19 mouse cellular contexts compared by ENCODE assay signal in genomic region chr13:34101908-34102307, GRCm38 (mm10). TPM values are rescaled to one million over a fixed set of nuclear protein-coding genes. Genes with fewer than 3 reads are reported as not detected.
A peak's percentile ranks its signal among the peaks of the same experiment; 100 is the strongest.
DNase-seq lines count a peak whose midpoint lies in the region; ATAC-seq and TF ChIP-seq lines count a peak whose summit lies in the region.
"Had no signal": no experiment of that assay in that cellular context is flagged by ENCODE, and none has a peak within 500 bp of the region (broad histone marks: within the 10 kb centered on the region; RNA-seq: fewer than 3 reads in every experiment).

No protein-coding gene starts in this region.

- DNase-seq in lung, postnatal 0 days (ENCODE audit: low spot score) = no peak
- no peak for DNase-seq in lung, adult 2 months
- peak; percentile 25 for DNase-seq in c-Kit-positive CD71-positive TER-119-positive erythroid progenitor cells, embryonic 14.5 days (ENCODE audit: low spot score)
- DNase-seq in right cerebral cortex, postnatal 4 days = no peak
- DNase-seq: adrenal gland, adult 2 months; cerebellum, adult 2 months; forebrain, postnatal 0 days; layer of hippocampus, postnatal 36 days; thymus, postnatal 25 days had no signal

- no peak overlapping the region for H3K4me3 ChIP-seq in lung, postnatal 0 days (ENCODE audit: low read depth, low read length)
- H3K4me3 ChIP-seq in lung, adult 2 months (replicated peaks; ENCODE audit: extremely low read depth, low read depth, low read length) = no peak overlapping the region
- no peak overlapping the region for H3K4me3 ChIP-seq in liver, embryonic 12.5 days
- H3K4me3 ChIP-seq in forebrain, embryonic 12.5 days (replicated peaks) = no peak overlapping the region
- H3K4me3 ChIP-seq: embryonic facial prominence, embryonic 12.5 days; heart, embryonic 13.5 days; hindbrain, embryonic 13.5 days; intestine, embryonic 15.5 days had no signal

- no peak overlapping the region for H3K4me2 ChIP-seq in lung, postnatal 0 days (replicated peaks; ENCODE audit: low read depth, low read length)
- H3K4me2 ChIP-seq in liver, embryonic 12.5 days = peak overlapping the region; percentile 56
- no peak overlapping the region for H3K4me2 ChIP-seq in forebrain, embryonic 12.5 days
- H3K4me2 ChIP-seq: embryonic facial prominence, embryonic 12.5 days; heart, embryonic 13.5 days; hindbrain, embryonic 13.5 days; intestine, embryonic 15.5 days had no signal

- H3K27ac ChIP-seq in lung, postnatal 0 days (ENCODE audit: low read length) = no peak overlapping the region
- H3K27ac ChIP-seq in liver, embryonic 12.5 days = peak overlapping the region; percentile 82
- no peak overlapping the region for H3K27ac ChIP-seq in forebrain, embryonic 12.5 days
- H3K27ac ChIP-seq: embryonic facial prominence, embryonic 12.5 days; heart, embryonic 13.5 days; hindbrain, embryonic 13.5 days; intestine, embryonic 15.5 days had no signal

- no peaks in the 10 kb centered on the region for H3K36me3 ChIP-seq in lung, postnatal 0 days (ENCODE audit: insufficient read depth, low read length)
- H3K36me3 ChIP-seq in liver, embryonic 12.5 days = no peaks in the 10 kb centered on the region
- no peaks in the 10 kb centered on the region for H3K36me3 ChIP-seq in forebrain, embryonic 12.5 days (replicated peaks)
- H3K36me3 ChIP-seq: embryonic facial prominence, embryonic 12.5 days; heart, embryonic 13.5 days; hindbrain, embryonic 13.5 days; intestine, embryonic 15.5 days had no signal

- TF ChIP-seq EP300 in lung, postnatal 0 days (IDR thresholded peaks at IDR 0.05) = peak; percentile 87

- H3K4me1 ChIP-seq in lung, postnatal 0 days (ENCODE audit: insufficient read depth, low read depth, low read length) = no peaks in the 10 kb centered on the region
- peaks cover 11% of the 10 kb centered on the region for H3K4me1 ChIP-seq in lung, adult 2 months (ENCODE audit: control insufficient read depth, insufficient read depth, low read length)
- H3K4me1 ChIP-seq in liver, embryonic 12.5 days = peaks cover 31% of the 10 kb centered on the region
- peaks cover 3% of the 10 kb centered on the region for H3K4me1 ChIP-seq in forebrain, embryonic 12.5 days
- H3K4me1 ChIP-seq: embryonic facial prominence, embryonic 12.5 days; intestine, embryonic 15.5 days had no signal

- H3K27me3 ChIP-seq in lung, postnatal 0 days (replicated peaks; ENCODE audit: insufficient read depth, low read length) = no peaks in the 10 kb centered on the region
- H3K27me3 ChIP-seq in liver, embryonic 12.5 days (replicated peaks) = no peaks in the 10 kb centered on the region
- no peaks in the 10 kb centered on the region for H3K27me3 ChIP-seq in forebrain, embryonic 12.5 days
- H3K27me3 ChIP-seq: embryonic facial prominence, embryonic 12.5 days; heart, embryonic 13.5 days; hindbrain, embryonic 13.5 days; intestine, embryonic 15.5 days; megakaryocyte, embryonic 14.5 days had no signal

- H3K9ac ChIP-seq in lung, postnatal 0 days (replicated peaks; ENCODE audit: low read depth) = no peak overlapping the region
- H3K9ac ChIP-seq in liver, embryonic 12.5 days = no peak overlapping the region
- no peak overlapping the region for H3K9ac ChIP-seq in forebrain, embryonic 12.5 days
- H3K9ac ChIP-seq: embryonic facial prominence, embryonic 12.5 days; forebrain, postnatal 0 days; heart, embryonic 13.5 days; hindbrain, embryonic 13.5 days; intestine, embryonic 15.5 days had no signal

- 66% methylated on average over 9 of the region's 9 CpGs for WGBS in lung, postnatal 0 days
- WGBS in lung, adult 2 months = 54% methylated on average over 9 of the region's 9 CpGs
- WGBS in liver, embryonic 12.5 days (ENCODE audit: insufficient replicate concordance) = 36% methylated on average over 9 of the region's 9 CpGs
- WGBS in forebrain, embryonic 12.5 days = 70% methylated on average over 9 of the region's 9 CpGs

- no peaks in the 10 kb centered on the region for H3K9me3 ChIP-seq in lung, postnatal 0 days (ENCODE audit: low read length)
- no peaks in the 10 kb centered on the region for H3K9me3 ChIP-seq in liver, embryonic 12.5 days (replicated peaks)
- H3K9me3 ChIP-seq in forebrain, embryonic 12.5 days = no peaks in the 10 kb centered on the region
- H3K9me3 ChIP-seq: heart, embryonic 13.5 days; hindbrain, embryonic 13.5 days; intestine, embryonic 15.5 days had no signal

- no peak for TF ChIP-seq CTCF in lung, postnatal 0 days (IDR thresholded peaks at IDR 0.05)
- TF ChIP-seq CTCF in lung, adult 2 months (IDR thresholded peaks at IDR 0.05; ENCODE audit: insufficient read depth, low read length) = no peak

- ATAC-seq in lung, postnatal 0 days = peak; percentile 57
- ATAC-seq in liver, embryonic 12.5 days = peak; percentile 50
- ATAC-seq in megakaryocyte-erythroid progenitor cell, adult 5-6 weeks (replicated peaks; ENCODE audit: low FRiP score, low TSS enrichment, poor library complexity, severe bottlenecking) = peak; percentile 34
- no peak for ATAC-seq in forebrain, embryonic 12.5 days (ENCODE audit: low FRiP score)
- ATAC-seq: CD4-positive, CD25-positive, alpha-beta regulatory T cell, adult 4 months; forebrain, postnatal 0 days; intestine, embryonic 15.5 days had no signal

- no peak for TF ChIP-seq POLR2A in lung, adult 2 months (IDR thresholded peaks at IDR 0.05; ENCODE audit: borderline replicate concordance, extremely low read depth, low read depth, low read length)

RNA-seq across cellular contexts. Expression of gene Tubb2a, which starts 24.1 kb away (rescaled TPM):
- polyA plus RNA-seq in lung, postnatal 0 days (2015; fragmentation: Nextera tagmentation; extraction: Ambion mirVana) = 152 and 167 TPM in 2 replicates
- polyA plus RNA-seq in lung, adult 2 months (2012; rRNA removed) = 320 and 386 TPM in 2 replicates
- 67.3 and 68.1 TPM in 2 replicates for polyA plus RNA-seq in liver, embryonic 12.5 days (2016; fragmentation: Nextera tagmentation; extraction: Ambion mirVana)
- 18.2 and 19.1 TPM in 2 replicates for total RNA-seq in megakaryocyte-erythroid progenitor cell, adult 5-6 weeks (2014; fragmentation: Nextera tagmentation)
- total RNA-seq in megakaryocyte-erythroid progenitor cell, adult 5-6 weeks (2017) = 19.0 and 21.9 TPM in 2 replicates
- 397 and 403 TPM in 2 replicates for polyA plus RNA-seq in forebrain, embryonic 12.5 days (2016; fragmentation: Nextera tagmentation; extraction: Ambion mirVana)

RNA-seq across cellular contexts. Expression of gene Tubb2b, which starts 28.4 kb away (rescaled TPM):
- polyA plus RNA-seq in lung, postnatal 0 days (2015; fragmentation: Nextera tagmentation; extraction: Ambion mirVana) = 6.0 and 7.5 TPM in 2 replicates
- 13.6 and 21.6 TPM in 2 replicates for polyA plus RNA-seq in lung, adult 2 months (2012; rRNA removed)
- polyA plus RNA-seq in liver, embryonic 12.5 days (2016; fragmentation: Nextera tagmentation; extraction: Ambion mirVana) = 1.6 and 1.9 TPM in 2 replicates
- total RNA-seq in megakaryocyte-erythroid progenitor cell, adult 5-6 weeks (2014; fragmentation: Nextera tagmentation) = not detected in 2 replicates
- not detected in 2 replicates for total RNA-seq in megakaryocyte-erythroid progenitor cell, adult 5-6 weeks (2017)
- polyA plus RNA-seq in forebrain, embryonic 12.5 days (2016; fragmentation: Nextera tagmentation; extraction: Ambion mirVana) = 311 and 346 TPM in 2 replicates
- total RNA-seq: liver, adult 2 months had no signal

Comparison
In these comparisons a context has a peak if more than half of its experiments do, and no peak if none do; other contexts are left out.
1. RNA of gene Tubb2b, which starts 28.4 kb away (polyA plus RNA-seq): 311 to 346 TPM in forebrain, embryonic 12.5 days; 13.6 to 21.6 TPM in lung, adult 2 months, 6.0 to 7.5 TPM in lung, postnatal 0 days and 1.6 to 1.9 TPM in liver, embryonic 12.5 days; every median in the first group is over 10 times any median in the second.